Mouse (Mus musculus): ENCODE measurements around the gene BC017158. TPM values are rescaled to one million over a fixed set of nuclear protein-coding genes. Genes with fewer than 3 reads are reported as not detected.

The BC017158 gene
- total RNA-seq, 2 experiments from 2014 or later: 10.3 to 10.8 TPM

DNA sequence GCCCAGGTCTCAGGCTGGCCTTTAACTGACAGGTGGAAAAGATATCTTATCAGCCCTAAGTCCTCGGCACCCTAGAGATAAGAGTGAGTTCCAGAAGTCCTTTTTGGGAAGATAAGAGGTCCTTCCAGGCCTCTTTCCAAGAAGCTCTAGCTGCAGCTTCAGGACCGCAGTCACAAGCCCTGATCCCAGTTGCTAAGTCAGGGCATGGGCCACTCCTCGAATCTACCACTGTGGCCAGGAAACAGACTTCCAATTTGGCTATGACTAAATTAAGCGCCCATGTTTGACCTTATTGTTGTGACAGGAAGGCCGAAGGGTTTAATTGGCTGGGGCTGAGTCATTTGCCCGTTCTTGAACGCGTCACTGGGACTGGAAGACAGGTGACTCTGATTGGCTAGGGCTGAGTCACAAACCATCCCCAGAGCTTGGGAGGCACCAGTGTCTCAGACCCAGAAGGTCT, 12.3 kb upstream of the BC017158 start:
- intact Hi-C loops (cut with DNase I): no loop called here
- DNase-seq: peak; percentile 26 to 46

DNA sequence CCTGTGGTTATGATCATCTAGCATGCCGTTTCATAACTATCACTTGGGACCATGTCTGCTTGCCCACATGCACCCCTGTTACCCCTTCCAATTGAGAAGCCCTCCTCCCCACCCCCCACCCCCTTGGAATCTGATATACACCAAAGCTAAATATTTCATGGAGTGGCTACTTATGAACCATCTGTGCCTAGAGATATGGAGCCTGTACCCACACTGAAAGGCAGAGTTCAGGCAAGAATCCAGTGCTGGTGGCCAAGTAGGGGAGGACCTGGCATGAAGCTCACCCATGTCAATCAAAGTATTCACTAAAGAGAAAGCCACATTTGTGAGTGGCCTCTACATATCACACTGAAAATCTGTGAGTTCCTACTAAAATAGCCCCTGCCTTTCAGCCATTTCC, 11.8 kb upstream of the BC017158 start:
- peak; percentile 24 to 46 for DNase-seq
- intact Hi-C loops (cut with DNase I): loop anchor here (5.0 kb wide), 1 partner anchor 383 kb away; no protein-coding TSS in a partner anchor

DNA sequence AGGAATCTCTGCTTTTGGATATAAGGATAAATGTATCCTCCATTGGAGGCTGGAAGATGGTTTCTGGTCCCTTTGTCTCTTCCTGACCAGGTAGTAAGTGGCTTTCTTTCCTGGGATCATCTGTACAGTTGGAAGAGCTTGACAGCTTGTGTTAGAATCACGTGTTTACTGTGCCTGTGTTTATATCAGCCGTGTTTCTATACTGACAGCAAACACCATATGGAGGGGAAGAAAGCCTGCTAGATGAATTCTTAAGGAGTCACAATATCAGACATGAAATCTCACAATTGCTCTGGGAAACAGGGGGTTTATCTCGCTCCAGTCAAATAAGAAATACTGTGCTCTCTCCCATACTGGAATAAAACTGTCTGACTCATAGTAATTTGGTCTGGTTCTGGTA, 11.2 kb upstream of the BC017158 start:
- intact Hi-C loops (cut with DNase I): loop anchor here (5.0 kb wide), 1 partner anchor 383 kb away; no protein-coding TSS in a partner anchor
- DNase-seq: no peak

DNA sequence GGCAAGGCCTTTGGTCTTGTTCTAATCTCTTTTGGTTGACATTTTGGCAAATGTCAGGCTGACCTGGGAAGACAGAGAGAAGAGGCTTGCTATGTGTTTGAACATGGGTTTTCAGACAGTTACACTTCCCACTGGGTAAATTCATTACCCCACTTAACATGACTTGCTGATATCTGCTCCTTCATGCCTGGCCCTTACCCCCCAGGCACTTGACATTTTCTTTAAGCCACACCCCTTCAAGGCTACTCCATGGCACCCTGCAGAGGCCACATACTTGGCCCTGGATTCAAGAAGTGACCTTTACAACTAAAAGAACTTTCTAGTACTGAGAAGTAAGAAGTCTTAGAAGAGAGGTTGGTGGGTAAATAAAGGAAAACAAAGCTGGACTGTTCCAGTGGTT, 9.9 kb upstream of the BC017158 start:
- intact Hi-C loops (cut with DNase I): loop anchor here (5.0 kb wide), 1 partner anchor 384 kb away; no protein-coding TSS in a partner anchor

DNA sequence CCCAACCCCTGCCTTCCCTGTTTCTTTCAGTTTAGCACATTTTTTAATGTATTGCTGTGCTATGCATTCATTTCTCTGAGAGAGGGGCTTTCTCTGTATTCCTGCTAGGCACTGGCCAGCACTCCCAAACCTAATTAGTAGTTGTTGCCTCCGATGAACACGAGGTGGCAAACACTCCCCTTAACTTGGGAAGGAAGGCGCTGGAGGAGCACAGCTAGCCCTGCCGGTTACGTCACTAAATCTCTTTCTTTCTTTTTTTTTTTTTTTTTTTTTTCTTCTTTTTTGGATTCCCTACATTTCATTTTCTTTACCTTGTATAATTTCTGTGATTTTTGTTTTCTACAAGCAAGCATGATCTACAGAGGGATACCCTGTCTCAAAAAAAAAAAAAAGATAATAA, 6.9 kb upstream of the BC017158 start:
- peak; percentile 65 to 70 for DNase-seq
- intact Hi-C loops (cut with DNase I): loop anchor here (1.0 to 5.0 kb wide), 2 partner anchors 40 to 387 kb away; no protein-coding TSS in a partner anchor

More for the DNA sequence above, 9.9 kb upstream of the BC017158 start:
- DNase-seq: no peak

DNA sequence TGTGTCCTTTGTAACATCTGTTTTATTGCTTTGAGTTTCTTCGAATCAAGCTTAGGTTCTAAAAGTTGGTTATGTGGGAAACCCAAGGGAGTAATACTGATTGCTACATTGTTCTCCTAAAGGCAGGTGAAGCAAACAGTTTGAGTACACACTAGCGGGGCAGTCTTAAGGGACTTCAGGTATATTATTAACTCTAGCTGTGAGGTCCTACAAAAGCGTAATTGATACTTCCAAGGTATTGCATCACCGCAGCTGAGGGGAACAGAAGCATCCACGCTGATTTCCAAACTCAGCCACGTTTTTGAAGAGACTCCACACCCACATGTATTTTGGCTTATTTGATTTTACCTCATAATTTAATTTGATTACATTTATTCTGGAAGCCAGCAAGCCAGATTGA, 6.2 kb upstream of the BC017158 start:
- intact Hi-C loops (cut with DNase I): no loop called here

DNA sequence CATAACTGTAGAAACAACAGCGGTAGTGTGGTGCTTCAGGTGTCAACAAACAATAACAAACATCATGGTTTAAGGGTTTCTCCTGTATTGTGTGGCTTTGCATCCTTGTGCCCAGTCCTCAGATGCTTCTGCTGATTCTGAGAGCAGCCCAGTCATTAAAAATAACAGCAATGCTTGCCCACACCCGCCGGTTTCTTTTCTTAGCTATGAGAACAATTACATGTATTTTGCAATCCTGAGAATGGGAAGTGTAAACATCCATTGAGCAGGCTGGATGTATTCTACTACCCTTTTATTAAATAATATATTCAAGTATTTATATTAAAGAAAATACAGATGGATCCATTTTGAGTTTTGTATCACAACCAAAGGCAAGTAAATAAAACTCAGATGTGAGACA, 4.2 kb upstream of the BC017158 start:
- intact Hi-C loops (cut with DNase I): no loop called here

More for the DNA sequence above, 6.2 kb upstream of the BC017158 start:
- DNase-seq: no peak

DNA sequence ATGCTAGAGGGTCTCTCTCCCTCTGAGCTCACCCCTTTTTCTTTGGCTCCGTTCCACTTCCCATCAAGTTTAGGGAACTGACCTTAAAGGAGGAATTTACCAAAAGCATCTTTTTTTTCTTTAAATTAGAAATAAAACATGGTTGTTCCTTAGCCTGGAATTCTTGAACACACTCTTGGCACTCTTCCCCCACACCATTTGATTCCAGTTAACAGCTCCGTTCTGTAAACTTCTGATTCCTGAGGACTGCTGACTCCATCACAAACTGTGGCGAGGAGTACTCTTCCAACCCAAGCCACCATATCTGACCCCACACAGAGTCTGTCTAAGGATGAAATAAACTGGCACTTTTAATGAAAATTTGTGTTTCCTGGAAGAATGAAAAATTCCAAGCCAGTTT, 3.0 kb upstream of the BC017158 start:
- intact Hi-C loops (cut with DNase I): no loop called here
- no peak for DNase-seq

More for the DNA sequence above, 4.2 kb upstream of the BC017158 start:
- DNase-seq: no peak

DNA sequence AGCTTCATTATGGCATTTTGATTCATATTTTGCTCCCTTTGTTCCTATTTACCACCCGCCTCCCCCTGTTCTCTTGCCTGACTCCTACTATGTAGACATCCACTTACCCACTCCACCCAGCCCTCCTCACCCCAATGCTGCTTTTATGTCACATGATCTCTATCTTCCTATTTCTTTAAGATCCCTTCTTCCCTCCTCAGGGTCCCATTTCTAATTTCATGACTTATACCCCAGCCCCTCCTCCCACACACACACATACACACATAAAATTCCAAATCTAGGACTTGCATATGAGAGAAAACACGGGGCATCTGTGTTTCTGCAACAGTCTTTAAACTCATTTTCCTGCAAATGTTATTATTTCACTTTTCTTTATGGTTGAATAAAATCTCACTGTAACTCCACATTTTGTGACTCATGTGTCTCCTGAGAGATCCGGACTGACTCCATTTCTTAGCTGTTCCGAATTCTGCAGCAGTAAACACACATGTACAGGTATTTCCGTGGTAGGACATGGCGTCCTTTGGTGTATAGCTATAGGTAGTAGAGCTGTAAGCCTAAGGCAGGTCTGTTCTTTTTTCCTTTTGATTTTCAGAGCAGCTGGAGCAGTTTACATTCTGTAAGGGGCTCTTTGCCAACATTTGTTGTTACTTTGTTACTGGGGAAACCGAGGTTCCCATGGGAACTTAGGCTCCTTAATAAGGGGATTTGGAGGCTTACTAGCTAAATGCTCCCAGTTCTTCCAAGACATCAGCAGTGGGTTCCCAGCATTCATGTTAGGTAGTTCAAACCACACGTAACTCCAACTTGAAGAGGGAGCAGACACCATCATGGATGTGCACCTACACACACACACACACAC, 742 bp upstream of the BC017158 start:
- peak in 1 of 2 experiments; percentile 28 for DNase-seq
- intact Hi-C loops (cut with DNase I): loop anchor here (5.0 kb wide), 1 partner anchor 51 kb away; the partner anchor contains the start of gene Tgfb1i1

DNA sequence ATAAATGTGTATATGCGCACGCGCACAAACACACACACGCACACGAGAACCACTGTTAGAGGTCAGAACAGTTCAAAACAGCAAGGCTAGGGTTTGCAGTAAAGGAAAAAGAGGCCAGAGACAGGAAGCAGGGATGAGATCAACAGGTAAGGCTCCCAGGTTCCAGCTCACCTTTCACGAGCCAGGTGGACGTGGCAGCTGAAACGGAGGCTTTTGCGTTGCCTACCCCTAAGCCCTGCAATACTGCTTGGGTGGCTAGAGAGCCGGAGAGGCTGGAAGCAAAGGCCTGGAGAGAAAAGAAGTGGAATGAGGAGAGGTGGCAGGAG, 716 bp downstream of the BC017158 start:
- intact Hi-C loops (cut with DNase I): loop anchor here (5.0 kb wide), 1 partner anchor 50 kb away; the partner anchor contains the start of gene Tgfb1i1
- no peak for DNase-seq

DNA sequence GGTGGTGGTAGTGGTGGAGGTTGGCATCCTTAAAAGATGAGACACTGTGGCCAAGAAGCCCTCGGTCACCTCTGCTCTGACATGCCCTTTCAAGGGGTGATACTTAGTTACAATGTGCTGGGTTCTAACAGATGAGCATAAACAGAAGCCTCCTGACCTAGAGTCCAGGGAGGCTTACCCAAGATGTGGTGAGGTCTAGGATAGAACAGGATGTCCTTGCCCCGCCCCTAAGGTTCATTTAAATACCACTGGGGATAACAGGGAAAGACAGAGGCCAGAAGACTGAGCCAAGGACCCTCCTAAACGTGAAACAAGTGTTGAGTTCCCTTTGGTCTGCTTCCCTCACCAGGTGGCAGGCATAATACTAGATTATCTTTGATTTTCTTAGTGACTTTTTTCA, 1.5 kb downstream of the BC017158 start:
- DNase-seq: no peak
- intact Hi-C loops (cut with DNase I): loop anchor here (5.0 kb wide), 1 partner anchor 49 kb away; the partner anchor contains the start of gene Tgfb1i1

DNA sequence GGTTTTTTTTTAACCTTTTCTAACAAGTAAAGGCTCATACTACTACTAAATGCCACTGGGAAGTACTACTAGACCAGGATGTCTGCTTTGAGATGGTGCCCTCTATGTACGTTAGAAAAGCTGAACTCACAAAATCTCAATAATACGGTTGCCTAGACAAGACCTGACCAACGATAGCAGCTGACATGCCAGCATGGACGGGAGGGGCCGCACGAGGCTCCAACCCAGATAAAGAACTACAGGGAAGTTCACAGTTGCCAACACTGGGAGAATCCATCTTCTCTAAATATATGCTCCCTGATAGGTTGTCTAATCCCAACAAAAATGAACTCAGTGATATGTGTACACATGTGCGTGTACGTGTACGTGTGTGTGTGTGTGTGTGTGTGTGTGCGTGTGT, 3.2 kb downstream of the BC017158 start:
- no peak for DNase-seq
- intact Hi-C loops (cut with DNase I): loop anchor here (5.0 kb wide), 1 partner anchor 47 kb away; the partner anchor contains the start of gene Tgfb1i1

DNA sequence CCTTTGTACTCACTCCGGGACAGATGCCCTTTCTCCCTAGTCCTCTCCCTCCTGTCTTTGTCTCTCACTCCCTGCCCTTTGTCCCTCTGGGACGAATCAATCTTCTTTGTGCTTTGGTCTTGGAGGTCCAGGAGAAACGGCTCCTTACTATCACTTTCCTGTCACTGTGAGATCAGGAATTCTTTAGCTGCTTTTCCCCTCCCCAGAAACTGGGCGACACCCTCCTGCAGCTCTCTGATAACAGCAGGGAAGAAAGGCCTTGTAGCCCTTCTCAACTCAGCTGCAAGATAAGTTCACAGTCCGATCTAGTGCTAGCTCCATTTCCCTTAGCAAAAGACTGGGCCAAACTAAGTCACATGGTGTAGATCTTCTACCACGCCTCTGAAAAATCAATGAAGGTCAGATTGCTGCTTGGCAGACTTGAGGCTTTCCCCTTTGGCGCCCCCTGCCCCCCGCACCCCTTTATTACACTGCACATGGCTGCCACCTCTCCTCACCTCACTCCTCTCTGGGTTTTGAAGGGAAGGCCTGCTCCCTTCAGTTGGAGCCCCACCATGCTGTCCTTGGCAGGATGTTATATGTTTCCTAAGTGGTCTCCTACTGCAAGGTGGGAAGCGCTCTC, 8.9 kb downstream of the BC017158 start:
- intact Hi-C loops (cut with DNase I): no loop called here
- DNase-seq: peak in 1 of 2 experiments; percentile 11

DNA sequence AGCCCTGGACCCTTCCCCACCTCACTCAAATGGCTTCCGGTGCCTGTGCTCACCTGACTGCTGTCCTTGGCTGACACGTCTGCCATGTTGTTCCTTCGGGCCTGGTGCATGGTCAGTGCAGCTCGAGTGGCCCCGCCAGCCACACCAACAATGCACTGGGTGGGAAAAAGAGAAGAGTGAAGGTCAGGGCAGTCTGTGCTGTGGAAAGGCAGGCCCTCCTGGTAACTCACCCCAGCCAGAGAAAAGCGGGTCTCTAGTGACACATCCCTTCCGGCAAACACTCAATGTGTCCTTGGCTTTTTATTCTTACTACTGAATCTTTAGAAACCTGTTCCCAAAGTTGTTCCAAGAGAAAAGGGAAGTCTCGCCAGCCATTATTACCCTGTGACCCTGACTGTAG, 12.9 kb downstream of the BC017158 start:
- intact Hi-C loops (cut with DNase I): no loop called here
- no peak for DNase-seq

DNA sequence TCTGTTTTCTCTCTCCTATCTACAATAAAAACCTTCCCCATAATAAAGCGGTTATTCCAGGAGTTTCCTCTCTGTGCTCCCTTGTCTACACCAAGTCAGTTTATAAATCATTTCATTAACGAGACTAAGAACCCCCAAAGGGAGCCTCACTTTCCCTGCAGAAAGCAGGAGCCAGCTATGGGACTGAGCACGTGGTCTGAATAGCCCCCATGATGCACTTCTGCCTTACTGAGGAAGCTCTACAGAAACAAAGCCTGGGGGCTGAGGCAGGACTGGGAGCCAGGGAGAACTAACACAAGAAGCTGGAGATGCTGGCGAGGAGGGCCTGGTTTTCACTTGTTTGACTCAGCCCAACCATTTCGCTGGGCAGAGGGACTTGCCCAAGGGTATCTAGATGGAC, 13.9 kb downstream of the BC017158 start:
- DNase-seq: no peak
- intact Hi-C loops (cut with DNase I): no loop called here

DNA sequence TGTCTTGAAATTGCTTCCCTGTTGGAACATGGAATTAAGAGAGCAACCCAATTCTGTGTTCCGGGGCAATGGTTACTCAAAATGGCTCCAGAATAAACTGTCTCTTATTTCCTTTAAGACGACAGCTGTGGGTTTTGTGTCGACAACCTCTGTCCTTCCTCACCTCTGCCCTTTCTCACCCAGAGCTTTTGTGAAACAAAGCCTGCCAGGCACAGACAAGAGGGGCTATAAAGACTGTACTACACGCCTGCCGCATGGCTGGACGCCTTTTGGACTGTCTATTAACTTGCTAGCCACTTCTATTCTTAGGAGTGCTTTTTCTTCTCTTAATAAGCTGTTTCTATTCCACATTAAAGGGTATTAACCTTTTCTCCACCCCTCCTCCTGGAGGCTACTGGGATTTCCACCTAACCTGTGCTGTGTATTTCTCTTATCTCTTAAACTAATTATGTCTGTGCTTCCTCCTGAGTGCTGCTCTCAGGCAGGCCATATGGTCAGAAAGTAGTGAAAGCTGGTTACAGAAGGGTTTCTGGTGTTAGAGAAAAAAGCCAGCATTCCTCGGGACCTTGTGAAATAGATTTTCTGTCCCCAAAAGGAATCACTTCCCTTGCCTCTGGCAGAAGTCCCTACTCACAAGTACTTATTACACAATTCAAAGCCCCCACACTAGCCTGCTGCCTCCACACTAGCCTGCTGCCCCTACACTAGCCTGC, 15.3 kb downstream of the BC017158 start:
- DNase-seq: no peak
- intact Hi-C loops (cut with DNase I): no loop called here

DNA sequence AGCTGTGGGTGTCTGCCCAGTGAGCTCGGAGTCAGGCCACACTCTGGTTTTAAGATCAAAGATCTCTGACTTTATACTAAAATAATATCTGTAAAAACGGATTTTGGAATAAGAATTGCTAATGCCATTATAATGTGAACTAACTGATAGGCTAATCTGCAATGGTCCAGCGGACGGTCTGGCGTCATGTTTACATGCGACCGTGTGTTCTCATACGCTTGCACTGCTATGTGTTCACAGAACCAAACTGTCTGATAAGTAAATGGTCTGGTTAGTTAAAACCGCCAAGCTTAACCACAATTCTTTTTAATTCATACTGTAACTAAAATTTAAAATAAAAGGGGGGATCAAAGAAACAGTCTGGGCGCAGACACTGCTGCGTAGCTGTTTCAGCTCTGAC, 16.2 kb downstream of the BC017158 start:
- intact Hi-C loops (cut with DNase I): no loop called here
- DNase-seq: no peak

DNA sequence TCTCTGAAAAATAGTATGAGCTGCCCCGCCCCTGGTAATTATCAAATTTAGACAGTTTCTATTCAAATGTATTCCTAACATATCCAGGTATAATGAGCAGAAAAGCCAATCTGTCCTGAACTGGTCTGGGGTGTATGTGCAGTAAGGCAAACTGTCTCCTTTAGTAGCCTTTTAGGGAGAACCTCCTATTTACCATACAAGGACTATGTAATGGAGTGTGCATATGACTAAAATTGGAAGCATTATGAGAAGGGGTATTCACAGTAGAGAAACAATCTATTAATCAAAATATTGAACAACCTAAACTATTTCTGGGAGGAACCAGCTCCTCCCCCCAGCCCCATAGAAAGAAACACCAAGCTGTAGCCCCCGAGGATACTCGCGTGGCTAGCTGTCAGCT, 18.2 kb downstream of the BC017158 start:
- no peak for DNase-seq
- intact Hi-C loops (cut with DNase I): no loop called here

DNA sequence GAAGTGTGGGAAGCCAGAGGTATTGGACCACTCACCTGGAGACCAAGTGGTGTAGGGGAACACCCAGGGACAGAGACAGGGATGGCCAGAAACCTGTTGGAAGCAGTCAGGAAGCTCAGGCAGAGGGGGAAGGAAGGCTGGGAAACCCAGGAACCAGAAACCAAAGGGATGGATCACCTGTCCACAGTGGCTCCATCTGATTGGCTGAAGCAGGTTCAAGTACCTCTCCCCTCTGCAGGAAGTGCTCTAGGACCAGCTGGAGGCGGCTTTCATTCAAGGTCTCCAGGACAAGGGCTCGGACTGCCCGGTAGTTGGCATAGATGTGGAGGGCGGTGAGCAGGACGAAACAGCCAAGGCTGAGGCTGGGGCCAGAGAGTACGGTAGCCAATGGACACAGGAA, 21.9 kb downstream of the BC017158 start:
- no peak for DNase-seq
- intact Hi-C loops (cut with DNase I): no loop called here

DNA sequence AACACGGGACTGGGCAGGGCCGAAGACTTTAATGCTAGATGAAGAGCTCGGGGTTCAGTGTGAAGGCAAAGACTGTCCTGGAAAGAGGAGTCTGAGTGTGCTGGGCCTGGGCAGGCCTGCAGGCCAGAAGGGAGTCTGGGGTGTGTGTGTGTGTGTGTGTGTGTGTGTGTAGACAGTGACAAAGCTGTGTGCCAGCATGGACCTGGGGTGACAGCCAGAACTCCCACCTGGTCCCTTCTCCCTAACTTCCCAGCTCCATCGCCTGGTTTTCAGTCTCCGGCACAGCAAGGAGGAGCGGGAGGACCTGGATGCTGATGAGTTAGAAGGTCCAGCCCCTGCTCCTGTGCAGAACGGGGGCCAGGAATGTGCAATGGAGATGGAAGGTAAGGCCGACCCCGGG, 26.5 kb downstream of the BC017158 start:
- intact Hi-C loops (cut with DNase I): no loop called here
- DNase-seq: no peak

DNA sequence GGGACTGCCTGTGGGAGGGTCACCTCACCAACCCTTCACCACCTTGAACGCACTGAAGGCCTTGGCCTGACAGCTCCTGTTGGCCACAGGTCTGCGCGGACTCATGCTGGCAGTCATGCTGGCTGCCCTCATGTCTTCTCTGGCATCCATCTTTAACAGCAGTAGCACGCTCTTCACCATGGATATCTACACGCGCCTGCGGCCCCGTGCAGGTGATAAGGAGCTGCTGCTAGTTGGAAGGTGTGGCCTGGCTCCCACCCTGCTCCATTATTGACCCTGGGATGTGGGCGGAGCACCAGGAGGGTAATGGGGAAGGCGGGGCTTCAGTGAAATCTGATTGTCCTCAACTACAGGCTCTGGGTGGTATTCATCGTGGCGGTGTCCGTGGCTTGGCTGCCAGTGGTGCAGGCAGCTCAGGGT, 27.5 kb downstream of the BC017158 start:
- intact Hi-C loops (cut with DNase I): no loop called here
- DNase-seq: no peak
